Mouse (Mus musculus): ENCODE results near the gene Npy5r. TPM values are rescaled to one million over a fixed set of nuclear protein-coding genes. Genes with fewer than 3 reads are reported as not detected.

Gene Npy5r
- polyA plus RNA-seq (2015; fragmentation: Nextera tagmentation; extraction: Ambion mirVana), result 0.06 TPM in 1 of 2 replicates, not detected in the other

- Histone ChIP-seq H3K4me1 (peaks cover 4% of the 10 kb centered on the region; the same call in 1 of the 2 replicates), H3K27me3 (peaks cover 18% of the 10 kb centered on the region), H3K4me2 (peak within 1 kb of the TSS; percentile 64), H3K9me3 (no peaks in the 10 kb centered on the region), H3K36me3 (no peaks in the 10 kb centered on the region), H3K9ac (no peak within 1 kb of the TSS), H3K27ac (no peak within 1 kb of the TSS), H3K4me3 (peak within 1 kb of the TSS; percentile 32)
- WGBS, result 1% methylated on average over 43 of the region's 43 CpGs
- peak; percentile 52; the same call in 1 of the 2 replicates for ATAC-seq (ENCODE audit: borderline replicate concordance, extremely low read depth, low FRiP score, low TSS enrichment)
Observed at GRCm38 (mm10) chr8:66687511-66688329, at the start of gene Npy5r. TSS of gene Npy5r (minus strand) at chr8:66688128.

GRCm38 (mm10) chr8:66731957-66732356, 44.0 kb upstream of the Npy5r start:
- H3K9me3 ChIP-seq, result no peaks in the 10 kb centered on the region

GRCm38 (mm10) chr8:66729446-66729845, 41.5 kb upstream of the Npy5r start:
- 43% methylated on average over 7 of the region's 7 CpGs for WGBS

More at GRCm38 (mm10) chr8:66731957-66732356, 44.0 kb upstream of the Npy5r start:
- no peak overlapping the region for H3K4me2 ChIP-seq
- H3K4me1 ChIP-seq, result no peaks in the 10 kb centered on the region
- no peaks in the 10 kb centered on the region for H3K36me3 ChIP-seq
- ATAC-seq (ENCODE audit: borderline replicate concordance, extremely low read depth, low FRiP score, low TSS enrichment), result no peak
- no peak overlapping the region for H3K27ac ChIP-seq
- H3K4me3 ChIP-seq, result no peak overlapping the region
- H3K9ac ChIP-seq, result no peak overlapping the region
- 55% methylated on average over 5 of the region's 5 CpGs for WGBS
- H3K27me3 ChIP-seq, result no peaks in the 10 kb centered on the region

GRCm38 (mm10) chr8:66722835-66723234, 34.9 kb upstream of the Npy5r start:
- Histone ChIP-seq H3K4me2 (no peak overlapping the region), H3K36me3 (no peaks in the 10 kb centered on the region), H3K27me3 (no peaks in the 10 kb centered on the region), H3K9ac (no peak overlapping the region), H3K4me1 (no peaks in the 10 kb centered on the region), H3K4me3 (no peak overlapping the region), H3K27ac (no peak overlapping the region), H3K9me3 (no peaks in the 10 kb centered on the region)
- no peak for ATAC-seq (ENCODE audit: borderline replicate concordance, extremely low read depth, low FRiP score, low TSS enrichment)
- 83% methylated on average over 2 of the region's 2 CpGs for WGBS

More at GRCm38 (mm10) chr8:66729446-66729845, 41.5 kb upstream of the Npy5r start:
- no peak for ATAC-seq (ENCODE audit: borderline replicate concordance, extremely low read depth, low FRiP score, low TSS enrichment)
- Histone ChIP-seq H3K27me3 (no peaks in the 10 kb centered on the region), H3K9ac (no peak overlapping the region), H3K27ac (no peak overlapping the region), H3K4me3 (no peak overlapping the region), H3K4me2 (no peak overlapping the region), H3K4me1 (no peaks in the 10 kb centered on the region), H3K36me3 (no peaks in the 10 kb centered on the region), H3K9me3 (no peaks in the 10 kb centered on the region)

GRCm38 (mm10) chr8:66714324-66714975, 26.5 kb upstream of the Npy5r start:
- Histone ChIP-seq H3K9me3 (no peaks in the 10 kb centered on the region), H3K4me3 (no peak overlapping the region), H3K9ac (no peak overlapping the region), H3K36me3 (no peaks in the 10 kb centered on the region), H3K4me1 (no peaks in the 10 kb centered on the region), H3K27me3 (no peaks in the 10 kb centered on the region), H3K4me2 (no peak overlapping the region), H3K27ac (no peak overlapping the region)
- WGBS, result 83% methylated on average over 7 of the region's 7 CpGs
- no peak for ATAC-seq (ENCODE audit: borderline replicate concordance, extremely low read depth, low FRiP score, low TSS enrichment)

- peaks cover 27% of the 10 kb centered on the region for H3K27me3 ChIP-seq
- no peak for ATAC-seq (ENCODE audit: borderline replicate concordance, extremely low read depth, low FRiP score, low TSS enrichment)
- no peaks in the 10 kb centered on the region for H3K36me3 ChIP-seq
- H3K4me1 ChIP-seq, result no peaks in the 10 kb centered on the region
- 26% methylated on average over 7 of the region's 7 CpGs for WGBS
- H3K4me3 ChIP-seq, result no peak overlapping the region
- no peak overlapping the region for H3K9ac ChIP-seq
- no peaks in the 10 kb centered on the region for H3K9me3 ChIP-seq
- no peak overlapping the region for H3K4me2 ChIP-seq
- H3K27ac ChIP-seq, result no peak overlapping the region
Observed at GRCm38 (mm10) chr8:66698782-66699181, 10.9 kb upstream of the Npy5r start.

- Histone ChIP-seq H3K9me3 (no peaks in the 10 kb centered on the region), H3K36me3 (no peaks in the 10 kb centered on the region), H3K4me3 (peak overlapping the region; percentile 35), H3K4me1 (no peaks in the 10 kb centered on the region), H3K9ac (no peak overlapping the region), H3K27ac (no peak overlapping the region), H3K27me3 (peaks cover 27% of the 10 kb centered on the region), H3K4me2 (peak overlapping the region; percentile 68)
- no peak for ATAC-seq (ENCODE audit: borderline replicate concordance, extremely low read depth, low FRiP score, low TSS enrichment)
- 14% methylated on average over 7 of the region's 7 CpGs for WGBS
Observed at GRCm38 (mm10) chr8:66698011-66698410, 10.1 kb upstream of the Npy5r start.

- Histone ChIP-seq H3K4me2 (peak within 1 kb of the TSS; percentile 68), H3K36me3 (no peaks in the 10 kb centered on the region), H3K9ac (no peak within 1 kb of the TSS), H3K4me1 (no peaks in the 10 kb centered on the region), H3K4me3 (peak within 1 kb of the TSS; percentile 35), H3K9me3 (no peaks in the 10 kb centered on the region), H3K27me3 (peaks cover 27% of the 10 kb centered on the region), H3K27ac (no peak within 1 kb of the TSS)
- ATAC-seq (ENCODE audit: borderline replicate concordance, extremely low read depth, low FRiP score, low TSS enrichment), result peak; percentile 59; the same call in 1 of the 2 replicates
- 1% methylated on average over 30 of the region's 30 CpGs for WGBS
Observed at GRCm38 (mm10) chr8:66696970-66697843, 9.3 kb upstream of the Npy5r start, which contains the start of gene Npy1r. TSS of gene Npy1r (plus strand) at chr8:66697192.

GRCm38 (mm10) chr8:66690402-66690801, 2.5 kb upstream of the Npy5r start:
- Histone ChIP-seq H3K27me3 (peaks cover 18% of the 10 kb centered on the region), H3K9ac (no peak overlapping the region), H3K27ac (no peak overlapping the region), H3K4me2 (no peak overlapping the region), H3K4me3 (no peak overlapping the region), H3K36me3 (no peaks in the 10 kb centered on the region), H3K4me1 (peaks cover 4% of the 10 kb centered on the region; the same call in 1 of the 2 replicates), H3K9me3 (no peaks in the 10 kb centered on the region)
- ATAC-seq (ENCODE audit: borderline replicate concordance, extremely low read depth, low FRiP score, low TSS enrichment), result no peak
- WGBS, result 47% methylated on average over 5 of the region's 5 CpGs

GRCm38 (mm10) chr8:66688799-66689198, 871 bp upstream of the Npy5r start:
- no peak for ATAC-seq (ENCODE audit: borderline replicate concordance, extremely low read depth, low FRiP score, low TSS enrichment)
- peaks cover 18% of the 10 kb centered on the region for H3K27me3 ChIP-seq
- WGBS, result 54% methylated on average over 4 of the region's 4 CpGs

GRCm38 (mm10) chr8:66688395-66688794, 467 bp upstream of the Npy5r start:
- H3K27me3 ChIP-seq, result peaks cover 18% of the 10 kb centered on the region
- peak overlapping the region; percentile 64 for H3K4me2 ChIP-seq
- H3K4me1 ChIP-seq, result peaks cover 4% of the 10 kb centered on the region; the same call in 1 of the 2 replicates
- H3K36me3 ChIP-seq, result no peaks in the 10 kb centered on the region
- 46% methylated on average over 6 of the region's 6 CpGs for WGBS
- H3K9me3 ChIP-seq, result no peaks in the 10 kb centered on the region
- H3K4me3 ChIP-seq, result no peak overlapping the region
- ATAC-seq (ENCODE audit: borderline replicate concordance, extremely low read depth, low FRiP score, low TSS enrichment), result no peak
- H3K9ac ChIP-seq, result no peak overlapping the region
- H3K27ac ChIP-seq, result no peak overlapping the region

More at GRCm38 (mm10) chr8:66688799-66689198, 871 bp upstream of the Npy5r start:
- H3K4me2 ChIP-seq, result no peak overlapping the region
- H3K4me1 ChIP-seq, result peaks cover 4% of the 10 kb centered on the region; the same call in 1 of the 2 replicates
- H3K9me3 ChIP-seq, result no peaks in the 10 kb centered on the region
- H3K4me3 ChIP-seq, result no peak overlapping the region
- H3K27ac ChIP-seq, result no peak overlapping the region
- no peaks in the 10 kb centered on the region for H3K36me3 ChIP-seq
- H3K9ac ChIP-seq, result no peak overlapping the region
